Mouse (Mus musculus): ENCODE results near the gene Wdr95.

DNA sequence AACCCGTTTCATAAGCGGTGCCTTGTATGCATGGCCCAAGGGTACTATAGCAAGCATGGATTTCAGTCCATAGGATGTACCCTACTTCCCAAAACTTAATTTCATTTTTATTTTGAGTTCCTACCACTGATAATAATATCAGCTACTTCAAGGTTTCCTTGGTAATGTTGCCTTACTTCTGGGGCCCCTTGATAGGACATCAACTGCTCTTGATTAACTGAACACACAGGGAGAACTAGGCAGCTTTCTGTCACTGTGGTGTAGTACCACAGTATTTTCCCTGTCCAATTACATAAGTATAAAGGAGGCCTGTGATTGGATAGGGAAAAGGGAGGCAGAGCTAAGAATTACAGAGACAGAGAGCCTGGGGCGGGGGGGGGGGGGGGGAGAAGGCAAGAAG is 13.6 kb upstream of the Wdr95 start:
- TF ChIP-seq POLR2A (IDR thresholded peaks at IDR 0.05; ENCODE audit: insufficient read depth, low read depth, low read length) (no peak), CTCF (IDR thresholded peaks at IDR 0.05; ENCODE audit: insufficient read depth, low read depth, low read length) (no peak)

Measured in olfactory bulb, adult 2 months (tissue).